Mouse (Mus musculus): ENCODE results near the gene Stn1. TPM values are rescaled to one million over a fixed set of nuclear protein-coding genes. Genes with fewer than 3 reads are reported as not detected.

Gene Stn1
- polyA plus RNA-seq, 1 experiment from 2014 or later, result 60.6 TPM

GRCm38 (mm10) chr19:47453352-47453751, 84.0 kb downstream of the Stn1 start:
- Histone ChIP-seq H3K27ac (replicated peaks; ENCODE audit: low read depth, low read length) (no peak overlapping the region), H3K27me3 (ENCODE audit: control insufficient read depth, insufficient read depth, low read length) (no peaks in the 10 kb centered on the region), H3K4me3 (ENCODE audit: low read depth, low read length) (no peak overlapping the region), H3K9ac (ENCODE audit: low read length) (no peak overlapping the region), H3K36me3 (ENCODE audit: control insufficient read depth, insufficient read depth, low read length) (no peaks in the 10 kb centered on the region; the same call in 1 of the 2 replicates), H3K4me1 (ENCODE audit: control insufficient read depth, insufficient read depth, low read length) (peaks cover 16% of the 10 kb centered on the region), H3K4me2 (ENCODE audit: low read depth, severe bottlenecking) (no peak overlapping the region), H3K9me3 (ENCODE audit: control insufficient read depth, low read length) (no peaks in the 10 kb centered on the region)
- DNase-seq (ENCODE audit: low spot score) (no peak), ATAC-seq (ENCODE audit: insufficient number of reproducible peaks, low FRiP score, low TSS enrichment, low read depth) (no peak)
- WGBS, result 74% methylated on average over 7 of the region's 7 CpGs

GRCm38 (mm10) chr19:47452682-47453081, 84.6 kb downstream of the Stn1 start:
- 91% methylated on average over 10 of the region's 10 CpGs for WGBS
- no peak overlapping the region for H3K27ac ChIP-seq (replicated peaks; ENCODE audit: low read depth, low read length)
- H3K4me1 ChIP-seq (ENCODE audit: control insufficient read depth, insufficient read depth, low read length), result peaks cover 22% of the 10 kb centered on the region
- DNase-seq (ENCODE audit: low spot score) (no peak), ATAC-seq (ENCODE audit: insufficient number of reproducible peaks, low FRiP score, low TSS enrichment, low read depth) (no peak)
- H3K9me3 ChIP-seq (ENCODE audit: control insufficient read depth, low read length), result no peaks in the 10 kb centered on the region
- H3K27me3 ChIP-seq (ENCODE audit: control insufficient read depth, insufficient read depth, low read length), result no peaks in the 10 kb centered on the region
- no peaks in the 10 kb centered on the region; the same call in 1 of the 2 replicates for H3K36me3 ChIP-seq (ENCODE audit: control insufficient read depth, insufficient read depth, low read length)
- H3K4me2 ChIP-seq (ENCODE audit: low read depth, severe bottlenecking), result no peak overlapping the region
- H3K9ac ChIP-seq (ENCODE audit: low read length), result no peak overlapping the region
- no peak overlapping the region for H3K4me3 ChIP-seq (ENCODE audit: low read depth, low read length)

DNA sequence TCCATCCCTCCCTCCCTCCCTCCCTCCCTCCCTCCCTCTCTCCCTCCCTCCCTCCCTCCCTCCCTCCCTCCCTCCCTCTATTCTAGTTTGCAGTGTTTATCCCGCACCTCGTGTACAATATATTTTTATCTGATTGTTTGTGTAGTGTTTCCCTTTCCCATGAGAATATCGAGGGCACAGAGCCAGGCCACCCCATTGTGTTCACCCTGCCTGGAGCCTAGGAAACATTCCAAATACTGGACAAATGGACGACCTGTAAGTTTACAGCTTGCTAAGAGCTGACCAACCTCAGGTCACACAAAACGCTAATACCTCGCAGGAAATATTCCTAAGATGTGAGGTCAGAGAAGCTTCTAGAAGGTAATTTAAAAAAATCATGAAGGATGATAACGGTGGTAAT, 85.1 kb downstream of the Stn1 start:
- H3K27me3 ChIP-seq (ENCODE audit: control insufficient read depth, insufficient read depth, low read length), result no peaks in the 10 kb centered on the region
- H3K4me2 ChIP-seq (ENCODE audit: low read depth, severe bottlenecking), result no peak overlapping the region
- no peaks in the 10 kb centered on the region for H3K9me3 ChIP-seq (ENCODE audit: control insufficient read depth, low read length)
- ATAC-seq (ENCODE audit: insufficient number of reproducible peaks, low FRiP score, low TSS enrichment, low read depth) (no peak), DNase-seq (ENCODE audit: low spot score) (no peak)
- H3K27ac ChIP-seq (replicated peaks; ENCODE audit: low read depth, low read length), result no peak overlapping the region
- H3K36me3 ChIP-seq (ENCODE audit: control insufficient read depth, insufficient read depth, low read length), result no peaks in the 10 kb centered on the region; the same call in 1 of the 2 replicates
- H3K4me1 ChIP-seq (ENCODE audit: control insufficient read depth, insufficient read depth, low read length), result peaks cover 22% of the 10 kb centered on the region
- H3K9ac ChIP-seq (ENCODE audit: low read length), result no peak overlapping the region
- no peak overlapping the region for H3K4me3 ChIP-seq (ENCODE audit: low read depth, low read length)
- 84% methylated on average over 7 of the region's 7 CpGs for WGBS

- no peaks in the 10 kb centered on the region for H3K27me3 ChIP-seq (ENCODE audit: control insufficient read depth, insufficient read depth, low read length)
- H3K4me3 ChIP-seq (ENCODE audit: low read depth, low read length), result no peak overlapping the region
- H3K4me1 ChIP-seq (ENCODE audit: control insufficient read depth, insufficient read depth, low read length), result peaks cover 28% of the 10 kb centered on the region
- H3K9ac ChIP-seq (ENCODE audit: low read length), result no peak overlapping the region
- WGBS, result 77% methylated on average over 10 of the region's 10 CpGs
- no peak for DNase-seq (ENCODE audit: low spot score)
- no peaks in the 10 kb centered on the region; the same call in 1 of the 2 replicates for H3K36me3 ChIP-seq (ENCODE audit: control insufficient read depth, insufficient read depth, low read length)
- no peaks in the 10 kb centered on the region for H3K9me3 ChIP-seq (ENCODE audit: control insufficient read depth, low read length)
- H3K4me2 ChIP-seq (ENCODE audit: low read depth, severe bottlenecking), result no peak overlapping the region
- no peak overlapping the region for H3K27ac ChIP-seq (replicated peaks; ENCODE audit: low read depth, low read length)
- no peak for ATAC-seq (ENCODE audit: insufficient number of reproducible peaks, low FRiP score, low TSS enrichment, low read depth)
These were observed 85.7 kb downstream of the Stn1 start for GRCm38 (mm10) chr19:47451476-47452113.

Other genes starting within 250 kb of the Stn1 start
- gene Sh3pxd2a, start 73.1 kb downstream of the Stn1 start, polyA plus RNA-seq (2014; fragmentation: Nextera tagmentation; extraction: Ambion mirVana), result 8.9 and 10.4 TPM in 2 replicates
- gene Slk, start 42.2 kb upstream of the Stn1 start, polyA plus RNA-seq (2014; fragmentation: Nextera tagmentation; extraction: Ambion mirVana), result 11.8 and 13.2 TPM in 2 replicates
- gene Col17a1, start 154.6 kb upstream of the Stn1 start, polyA plus RNA-seq (2014; fragmentation: Nextera tagmentation; extraction: Ambion mirVana), result 2.4 and 3.3 TPM in 2 replicates
- gene Sfr1, start 194.2 kb upstream of the Stn1 start, polyA plus RNA-seq (2014; fragmentation: Nextera tagmentation; extraction: Ambion mirVana), result 311 and 312 TPM in 2 replicates